Mouse (Mus musculus) intestine, embryonic 15.5 days (tissue): ENCODE measurements around the gene Olfr288. TPM values are rescaled to one million over a fixed set of nuclear protein-coding genes. Genes with fewer than 3 reads are reported as not detected.

Experiments
- ATAC-seq: fragments of 200-750 bp; cut with Nextera tagmentation; 2 replicates; pipeline ENCODE4 v1.8.0; 2017; ENCODE audit warnings: moderate TSS enrichment, moderate library complexity
- H3K27ac ChIP-seq: fragments of 300-500 bp; sonication (generic); 2 replicates; pipeline ENCODE4 v1.5.1; 2015; ENCODE audit warnings: mild to moderate bottlenecking, inconsistent platforms
- H3K27me3 ChIP-seq: fragments of 300-500 bp; sonication (generic); replicated peaks from 2 replicates; pipeline ENCODE4 v1.6.1; 2015; ENCODE audit warnings: inconsistent platforms
- H3K36me3 ChIP-seq: fragments of 300-500 bp; sonication (generic); 2 replicates; pipeline ENCODE4 v1.6.1; 2015; ENCODE audit warnings: inconsistent platforms
- H3K4me1 ChIP-seq: fragments of 300-500 bp; sonication (generic); replicated peaks from 2 replicates; pipeline ENCODE4 v1.6.1; 2015; ENCODE audit warnings: inconsistent platforms
- H3K4me2 ChIP-seq: fragments of 300-500 bp; sonication (generic); replicated peaks from 2 replicates; pipeline ENCODE4 v1.6.1; 2015; ENCODE audit warnings: mild to moderate bottlenecking, inconsistent platforms
- H3K4me3 ChIP-seq: fragments of 300-500 bp; sonication (generic); replicated peaks from 2 replicates; pipeline ENCODE4 v1.5.1; 2015; ENCODE audit warnings: inconsistent platforms
- H3K9ac ChIP-seq: fragments of 300-500 bp; sonication (generic); 2 replicates; pipeline ENCODE4 v1.6.1; 2015; ENCODE audit warnings: inconsistent platforms
- H3K9me3 ChIP-seq: fragments of 300-500 bp; sonication (generic); 2 replicates; pipeline ENCODE4 v1.6.1; 2016; ENCODE audit warnings: inconsistent platforms
- WGBS: fragments of 180-500 bp; shearing (Covaris S2); methylation state at CpG from one replicate; pipeline ENCODE4 v1.1.7; 2015; 5-methylcytosine and 5-hydroxymethylcytosine counted together
- polyA plus RNA-seq: library from polyadenylated mRNA; unstranded; fragments of >200 nt; fragmentation: Nextera tagmentation; extraction: Ambion mirVana; gene quantifications from 2 replicates; pipeline ENCODE4 v1.2.1, GENCODE M21; 2015

Olfr288 gene
- not detected in 2 replicates for polyA plus RNA-seq

DNA sequence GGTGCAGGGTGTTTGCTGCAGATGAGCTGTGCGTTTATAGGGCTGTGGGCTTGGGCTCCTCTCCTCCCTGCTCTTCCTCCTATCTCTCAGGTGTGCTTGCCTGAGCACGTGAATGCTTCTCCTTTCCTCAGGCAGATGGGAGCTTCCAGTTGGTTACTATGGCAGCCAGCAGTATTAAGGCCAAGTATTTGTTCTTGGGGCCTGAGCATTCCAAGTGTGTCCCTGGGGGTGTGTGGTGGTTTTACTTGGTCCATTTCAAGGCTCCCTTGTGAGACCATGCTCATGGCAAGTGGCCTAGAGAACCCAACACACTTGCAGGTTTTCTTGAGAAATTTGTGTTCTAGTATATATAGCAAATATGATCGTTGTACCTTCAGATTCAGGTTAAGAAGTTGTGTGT, at the start of gene Olfr288:
Olfr288 (minus strand) TSS at position 101 of the 400 bp plus-strand sequence.
- Histone ChIP-seq H3K4me2 (no peak within 1 kb of the TSS), H3K4me1 (no peaks in the 10 kb centered on the region), H3K27me3 (no peaks in the 10 kb centered on the region), H3K9me3 (no peaks in the 10 kb centered on the region), H3K9ac (no peak within 1 kb of the TSS), H3K27ac (no peak within 1 kb of the TSS), H3K36me3 (no peaks in the 10 kb centered on the region), H3K4me3 (no peak within 1 kb of the TSS)
- ATAC-seq = no peak
- WGBS = 73% methylated on average over 3 of the region's 3 CpGs

DNA sequence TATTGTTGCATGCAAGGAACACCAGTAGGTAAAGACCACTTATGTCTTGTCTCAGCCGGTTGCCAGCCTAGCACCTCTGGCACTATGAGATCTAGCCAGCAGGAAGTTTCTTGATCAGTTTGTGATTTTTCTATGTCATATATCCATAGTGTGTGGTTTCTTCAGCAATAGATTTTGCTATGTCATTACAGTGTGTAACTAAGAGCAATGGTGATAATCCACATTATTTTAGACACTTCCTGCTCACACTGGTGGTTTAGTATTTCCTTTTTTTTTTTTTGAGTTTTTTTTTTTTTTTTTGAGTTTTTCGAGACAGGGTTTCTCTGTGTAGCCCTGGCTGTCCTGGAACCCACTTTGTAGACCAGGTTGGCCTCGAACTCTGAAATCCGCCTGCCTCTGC, 40.1 kb upstream of the Olfr288 start:
- H3K4me2 ChIP-seq = no peak overlapping the region
- H3K4me1 ChIP-seq = no peaks in the 10 kb centered on the region
- no peak overlapping the region for H3K4me3 ChIP-seq
- H3K36me3 ChIP-seq = no peaks in the 10 kb centered on the region
- H3K9ac ChIP-seq = no peak overlapping the region
- no peaks in the 10 kb centered on the region for H3K9me3 ChIP-seq
- no peak overlapping the region for H3K27ac ChIP-seq
- no peak for ATAC-seq
- no peaks in the 10 kb centered on the region for H3K27me3 ChIP-seq
- WGBS = 87% methylated on average over 4 of the region's 4 CpGs

DNA sequence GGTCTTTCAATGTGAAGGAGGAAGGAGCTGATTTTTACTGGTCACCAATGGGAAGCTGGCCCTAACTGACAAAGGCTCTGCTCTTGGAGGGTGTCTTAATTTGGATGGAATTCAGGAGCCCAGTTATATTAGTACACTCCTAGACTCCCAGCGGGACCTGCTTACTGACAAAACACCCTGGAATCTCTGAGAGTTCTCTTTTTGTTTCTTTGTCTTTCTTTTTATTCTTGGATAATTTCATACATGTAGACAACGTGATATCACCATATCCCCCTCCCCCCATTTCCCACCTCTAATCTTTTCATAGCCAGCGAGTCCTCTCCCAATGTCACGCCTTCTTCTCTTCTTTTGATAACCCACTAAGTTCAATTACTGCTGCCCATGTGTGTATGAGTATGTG, 39.0 kb upstream of the Olfr288 start, which contains the start of gene Olfr286:
Olfr286 (minus strand) TSS at position 101 of the 400 bp plus-strand sequence.
- H3K4me2 ChIP-seq = no peak within 1 kb of the TSS
- H3K9ac ChIP-seq = no peak within 1 kb of the TSS
- H3K36me3 ChIP-seq = no peaks in the 10 kb centered on the region
- no peak within 1 kb of the TSS for H3K4me3 ChIP-seq
- no peak within 1 kb of the TSS for H3K27ac ChIP-seq
- no peaks in the 10 kb centered on the region for H3K27me3 ChIP-seq
- 82% methylated on average over 4 of the region's 4 CpGs for WGBS
- ATAC-seq = no peak
- H3K4me1 ChIP-seq = no peaks in the 10 kb centered on the region
- no peaks in the 10 kb centered on the region for H3K9me3 ChIP-seq

DNA sequence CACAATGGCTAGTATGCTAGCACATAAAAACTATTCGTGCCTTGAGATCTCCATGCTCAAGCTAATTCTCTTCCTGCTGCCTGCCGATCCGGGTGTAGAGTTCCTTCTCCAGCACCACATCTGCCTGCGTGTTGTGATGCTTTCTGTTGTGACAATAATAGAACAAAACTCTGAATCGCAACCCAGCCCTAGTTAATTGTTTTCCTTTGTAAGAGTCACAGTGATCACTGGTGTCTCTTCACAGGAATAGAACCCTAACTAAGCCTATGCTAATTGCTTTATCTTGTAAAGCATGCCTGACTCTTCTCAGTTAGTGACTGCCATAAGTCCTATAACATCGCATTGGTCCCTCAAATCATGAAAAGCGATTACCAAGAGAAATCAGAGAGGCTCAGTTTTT, 30.8 kb upstream of the Olfr288 start:
- no peaks in the 10 kb centered on the region for H3K4me1 ChIP-seq
- no peaks in the 10 kb centered on the region for H3K36me3 ChIP-seq
- no peaks in the 10 kb centered on the region for H3K9me3 ChIP-seq
- 0 out of 2 replicates have a peak, but pooled peaks cover 2% of the 10 kb centered on the region for H3K27me3 ChIP-seq
- H3K27ac ChIP-seq = no peak overlapping the region
- no peak overlapping the region for H3K9ac ChIP-seq
- no peak overlapping the region for H3K4me3 ChIP-seq
- H3K4me2 ChIP-seq = no peak overlapping the region
- 72% methylated on average over 7 of the region's 7 CpGs for WGBS
- no peak for ATAC-seq

DNA sequence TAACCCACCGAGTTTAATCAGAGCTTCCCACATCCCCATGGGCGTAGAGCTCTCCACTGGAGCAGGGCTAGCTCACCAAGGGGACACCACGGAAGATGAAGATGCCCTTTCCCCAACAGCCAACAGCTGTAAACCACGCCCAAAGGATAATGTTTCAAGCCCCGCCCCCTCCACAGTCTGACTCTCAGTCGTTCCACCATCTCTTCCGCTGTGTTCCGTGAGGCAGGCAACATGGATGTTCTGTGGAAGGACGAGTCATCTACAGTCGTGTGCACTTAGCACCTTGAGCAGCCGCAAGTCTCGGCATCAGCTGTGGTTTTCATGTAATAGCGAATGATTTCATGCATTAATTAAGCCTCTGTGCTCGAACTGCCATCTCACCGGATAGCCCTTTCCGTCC, 30.3 kb upstream of the Olfr288 start:
- H3K27ac ChIP-seq = no peak overlapping the region
- no peak for ATAC-seq
- 41% methylated on average over 16 of the region's 16 CpGs for WGBS
- 0 out of 2 replicates have a peak, but pooled peaks cover 2% of the 10 kb centered on the region for H3K27me3 ChIP-seq
- H3K4me3 ChIP-seq = no peak overlapping the region
- H3K4me2 ChIP-seq = no peak overlapping the region
- H3K4me1 ChIP-seq = no peaks in the 10 kb centered on the region
- H3K9ac ChIP-seq = no peak overlapping the region
- no peaks in the 10 kb centered on the region for H3K9me3 ChIP-seq
- no peaks in the 10 kb centered on the region for H3K36me3 ChIP-seq

DNA sequence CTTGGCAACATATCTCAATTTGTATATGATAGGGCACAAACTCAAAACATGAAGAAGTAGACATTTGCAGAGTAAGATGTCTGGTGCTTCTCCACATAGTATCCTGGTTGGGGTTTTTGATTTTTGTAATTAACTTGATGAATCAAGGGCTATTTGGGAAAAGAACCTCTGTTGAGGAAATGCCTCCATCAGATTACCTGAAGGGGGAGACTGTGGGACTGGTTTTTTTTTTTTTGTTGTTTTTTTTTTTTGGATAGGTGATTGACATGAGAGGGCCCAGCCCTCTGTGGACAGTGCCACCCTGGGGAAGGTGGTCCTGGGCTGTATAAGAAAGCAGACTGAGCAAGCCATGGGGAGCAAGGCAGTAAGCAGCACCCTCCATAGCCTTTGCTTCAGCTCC, 27.0 kb upstream of the Olfr288 start:
- H3K9ac ChIP-seq = no peak overlapping the region
- ATAC-seq = no peak
- no peaks in the 10 kb centered on the region for H3K9me3 ChIP-seq
- H3K27ac ChIP-seq = no peak overlapping the region
- H3K4me2 ChIP-seq = no peak overlapping the region
- H3K36me3 ChIP-seq = no peaks in the 10 kb centered on the region
- H3K4me1 ChIP-seq = no peaks in the 10 kb centered on the region
- H3K4me3 ChIP-seq = no peak overlapping the region
- H3K27me3 ChIP-seq = no peaks in the 10 kb centered on the region

DNA sequence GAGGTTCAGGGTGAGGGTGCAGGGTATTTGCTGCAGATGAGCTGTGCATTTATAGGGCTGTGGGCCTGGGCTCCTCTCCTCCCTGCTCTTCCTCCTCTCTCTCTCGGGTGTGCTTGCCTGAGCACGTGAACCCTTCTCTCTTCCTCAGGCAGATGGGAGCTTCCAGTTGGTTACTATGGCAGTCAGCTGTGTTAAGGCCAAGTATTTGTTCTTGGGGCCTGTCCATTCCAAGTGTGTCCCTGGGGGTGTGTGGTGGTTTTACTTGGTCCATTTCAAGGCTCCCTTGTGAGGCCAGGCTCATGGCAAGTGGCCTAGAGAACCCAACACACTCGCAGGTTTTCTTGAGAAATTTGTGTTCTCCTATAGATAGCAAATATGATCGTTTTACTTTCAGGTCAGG, 25.5 kb upstream of the Olfr288 start, which contains the start of the genes Gm44579 and Olfr287:
Gm44579 (minus strand) TSS at position 101 of the 400 bp plus-strand sequence.
Olfr287 (minus strand) TSS at position 180 of the 400 bp plus-strand sequence.
- no peaks in the 10 kb centered on the region for H3K4me1 ChIP-seq
- H3K27ac ChIP-seq = no peak within 1 kb of the TSS
- WGBS = 67% methylated on average over 4 of the region's 4 CpGs
- H3K36me3 ChIP-seq = no peaks in the 10 kb centered on the region
- no peaks in the 10 kb centered on the region for H3K9me3 ChIP-seq
- H3K27me3 ChIP-seq = no peaks in the 10 kb centered on the region
- no peak within 1 kb of the TSS for H3K4me3 ChIP-seq
- no peak within 1 kb of the TSS for H3K9ac ChIP-seq
- no peak within 1 kb of the TSS for H3K4me2 ChIP-seq
- ATAC-seq = no peak

DNA sequence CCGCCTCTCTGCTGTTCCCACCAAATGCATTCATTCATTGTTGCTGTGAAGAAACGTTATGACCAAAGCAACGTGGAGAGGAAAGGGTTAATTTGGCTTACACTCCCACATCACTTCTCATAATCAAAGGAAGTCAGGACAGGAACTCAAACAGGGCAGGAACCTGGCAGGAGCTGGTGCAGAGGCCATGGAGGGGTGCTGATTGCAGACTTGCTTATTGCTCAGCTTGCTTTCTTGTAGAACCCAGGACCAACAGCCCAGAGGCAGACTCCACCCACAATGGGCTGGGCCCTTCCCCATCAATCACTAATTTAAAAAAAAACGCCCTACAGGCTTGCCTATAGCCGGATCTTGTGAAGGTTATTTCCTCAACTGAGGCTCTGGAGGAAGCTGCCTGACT, 18.8 kb upstream of the Olfr288 start:
- H3K9ac ChIP-seq = no peak overlapping the region
- no peak overlapping the region for H3K4me2 ChIP-seq
- WGBS = 63% methylated on average over 5 of the region's 5 CpGs
- H3K9me3 ChIP-seq = no peaks in the 10 kb centered on the region
- H3K27ac ChIP-seq = no peak overlapping the region
- H3K36me3 ChIP-seq = no peaks in the 10 kb centered on the region
- no peak overlapping the region for H3K4me3 ChIP-seq
- no peaks in the 10 kb centered on the region for H3K27me3 ChIP-seq
- H3K4me1 ChIP-seq = no peaks in the 10 kb centered on the region
- no peak for ATAC-seq

DNA sequence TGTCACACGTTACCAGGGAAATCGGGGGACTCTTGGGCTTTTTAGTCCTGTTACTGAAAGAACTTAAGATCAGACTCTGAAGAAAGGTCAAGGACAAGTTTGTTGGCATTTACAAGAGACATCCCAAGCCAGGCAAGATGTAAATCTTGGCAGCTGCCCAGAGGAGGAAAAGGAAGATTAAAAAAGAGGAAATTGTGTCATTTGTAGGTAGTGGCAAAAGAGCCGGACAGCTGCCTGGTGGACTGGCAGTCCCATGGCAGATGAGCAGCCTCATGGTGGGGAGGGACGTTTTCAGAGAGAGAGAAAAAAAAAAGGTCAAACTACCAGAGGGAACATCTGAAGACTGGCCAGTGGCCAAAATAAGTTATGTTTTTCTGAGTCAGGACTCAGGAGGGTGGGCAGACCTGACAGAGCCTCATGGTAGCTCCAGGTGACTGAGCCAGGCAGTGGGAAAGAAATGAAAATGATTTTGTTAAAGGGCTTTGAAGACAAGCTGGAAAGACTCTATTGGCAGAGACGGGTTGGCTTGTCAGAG, 18.1 kb upstream of the Olfr288 start:
- no peak overlapping the region for H3K9ac ChIP-seq
- no peaks in the 10 kb centered on the region for H3K9me3 ChIP-seq
- no peak overlapping the region for H3K4me2 ChIP-seq
- H3K4me3 ChIP-seq = no peak overlapping the region
- no peak overlapping the region for H3K27ac ChIP-seq
- H3K4me1 ChIP-seq = no peaks in the 10 kb centered on the region
- ATAC-seq = no peak
- WGBS = 76% methylated on average over 5 of the region's 5 CpGs
- no peaks in the 10 kb centered on the region for H3K36me3 ChIP-seq
- no peaks in the 10 kb centered on the region for H3K27me3 ChIP-seq

DNA sequence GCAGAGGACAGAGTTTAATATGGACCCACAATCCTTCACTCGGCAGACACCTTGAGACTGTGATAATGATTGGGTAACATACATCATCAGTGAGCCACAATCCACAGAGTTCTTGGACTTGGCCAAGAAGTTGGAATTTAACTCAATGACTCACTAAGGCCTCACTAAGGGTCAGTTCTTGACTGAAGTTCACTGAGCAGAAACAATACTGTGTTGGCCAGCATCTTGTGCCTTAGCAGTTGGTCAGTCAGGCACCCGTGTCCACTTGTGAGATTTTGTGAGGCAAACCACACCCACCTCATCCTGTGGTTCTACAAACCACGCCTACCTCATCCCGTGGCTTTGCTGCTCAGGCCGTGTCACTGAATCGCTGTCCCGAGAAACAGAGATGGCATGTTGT, 14.3 kb upstream of the Olfr288 start:
- no peak for ATAC-seq
- 76% methylated on average over 7 of the region's 7 CpGs for WGBS
- no peaks in the 10 kb centered on the region for H3K4me1 ChIP-seq

DNA sequence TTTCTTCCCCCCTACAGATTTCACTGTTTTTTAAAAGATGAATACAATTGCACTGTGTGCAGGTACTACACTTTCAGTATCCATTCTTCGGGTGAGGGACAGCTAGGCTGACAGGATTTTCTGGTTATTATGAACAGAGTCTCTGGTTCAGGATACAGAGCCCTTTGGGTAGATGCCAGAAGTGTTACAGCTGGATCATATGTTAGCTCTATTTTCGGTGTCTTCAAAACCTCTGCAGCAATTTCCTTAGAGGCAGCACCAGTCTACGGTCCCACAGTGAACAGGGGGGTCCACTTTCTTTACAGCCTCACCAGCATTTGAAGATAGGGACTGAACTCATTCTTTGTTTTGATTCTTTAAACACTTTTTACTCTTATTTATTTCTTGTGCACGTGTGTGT, 10.9 kb downstream of the Olfr288 start:
- Histone ChIP-seq H3K4me3 (no peak overlapping the region), H3K27me3 (no peaks in the 10 kb centered on the region), H3K4me2 (no peak overlapping the region), H3K27ac (no peak overlapping the region), H3K9me3 (no peaks in the 10 kb centered on the region), H3K9ac (no peak overlapping the region), H3K36me3 (no peaks in the 10 kb centered on the region), H3K4me1 (no peaks in the 10 kb centered on the region; the same call in 1 of the 2 replicates)
- WGBS = 49% methylated on average over 4 of the region's 4 CpGs
- ATAC-seq = no peak

More for the DNA sequence above, 14.3 kb upstream of the Olfr288 start:
- no peaks in the 10 kb centered on the region for H3K9me3 ChIP-seq
- H3K4me2 ChIP-seq = no peak overlapping the region
- H3K27me3 ChIP-seq = no peaks in the 10 kb centered on the region
- no peak overlapping the region for H3K27ac ChIP-seq
- no peak overlapping the region for H3K4me3 ChIP-seq
- H3K9ac ChIP-seq = no peak overlapping the region
- H3K36me3 ChIP-seq = no peaks in the 10 kb centered on the region

DNA sequence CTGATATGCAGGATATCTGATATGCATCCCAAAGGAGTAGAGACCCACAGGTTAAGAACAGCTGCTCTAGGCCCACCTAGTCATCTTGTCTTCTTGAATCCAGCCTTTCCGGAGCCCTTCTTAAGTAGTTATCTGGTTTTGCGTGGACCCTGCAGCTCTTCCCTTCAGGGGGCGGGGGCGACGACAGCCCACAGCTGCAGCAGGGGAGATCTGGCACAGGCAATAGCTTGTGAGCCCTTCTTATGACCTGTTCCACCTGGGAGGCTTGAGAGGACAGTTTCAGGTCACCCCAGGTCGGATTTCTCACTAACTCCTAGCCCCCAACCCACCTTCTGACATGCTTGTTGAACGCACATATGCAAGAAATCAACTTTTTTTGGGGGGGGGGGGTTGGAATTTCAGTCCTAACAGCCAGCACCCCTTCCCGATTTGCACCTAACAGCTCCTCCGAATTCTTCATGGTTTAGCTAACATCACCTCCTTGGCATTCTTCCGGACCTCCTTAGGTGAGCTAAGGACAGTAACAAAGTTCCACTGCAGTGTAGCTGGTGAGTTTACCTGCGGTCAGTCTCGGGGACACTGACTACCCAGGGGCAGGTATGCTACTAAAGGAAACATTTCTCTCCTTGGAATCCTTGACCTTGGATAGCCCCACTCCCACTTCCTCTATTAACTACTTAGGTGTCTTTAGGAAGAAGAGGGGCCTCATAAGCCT, 13.3 kb downstream of the Olfr288 start:
- Histone ChIP-seq H3K9ac (no peak overlapping the region), H3K27me3 (no peaks in the 10 kb centered on the region), H3K4me3 (no peak overlapping the region), H3K9me3 (no peaks in the 10 kb centered on the region), H3K4me1 (no peaks in the 10 kb centered on the region; the same call in 1 of the 2 replicates), H3K36me3 (no peaks in the 10 kb centered on the region), H3K27ac (no peak overlapping the region), H3K4me2 (no peak overlapping the region; the same call in 1 of the 2 replicates)
- ATAC-seq = no peak
- 67% methylated on average over 12 of the region's 12 CpGs for WGBS
